Mouse (Mus musculus) c-Kit-negative CD71-positive TER-119-positive erythroid progenitor cells, embryonic 14.5 days (primary cell): ENCODE results near the gene Gtf3a.
A peak's percentile ranks its signal among the peaks of the same experiment; 100 is the strongest.
"Not testable (repeated sequence)": the region's sequence is repeated elsewhere in the genome, so short reads cannot be mapped to it uniquely, and the experiment has no call there.

ENCODE experiments used
- DNase-seq: peaks from one replicate; pipeline ENCODE4 v3.0.0-alpha.2; 2013; ENCODE audit warnings: low read depth, low spot score

Gtf3a gene

GRCm38 (mm10) chr5:146948508-146949088 lies at the start of gene Gtf3a:
TSS of gene Gtf3a (plus strand) at chr5:146948657.
- peak; percentile 75 for DNase-seq

- no peak for DNase-seq
These were observed 48.1 kb upstream of the Gtf3a start for GRCm38 (mm10) chr5:146900331-146900730.

DNA sequence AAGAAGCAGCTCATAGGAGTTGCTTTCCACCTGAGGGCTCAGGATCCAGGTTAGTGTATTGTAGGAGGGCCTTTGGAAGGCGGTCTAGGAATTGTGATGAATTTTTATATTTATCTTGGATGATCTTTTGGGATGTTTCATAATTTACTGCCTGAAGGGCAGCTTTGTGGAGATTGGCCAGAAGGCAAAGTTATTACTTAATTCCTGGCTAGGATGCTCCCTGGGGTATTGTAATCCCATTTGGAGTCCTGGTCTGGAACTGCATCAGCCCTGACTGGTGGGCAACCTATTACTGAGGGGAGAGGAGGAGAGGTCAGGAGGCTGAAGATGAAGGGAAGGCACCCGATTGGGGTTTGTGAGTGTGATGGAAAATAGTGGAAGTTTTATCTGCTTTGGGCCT lies 47.0 kb upstream of the Gtf3a start:
- DNase-seq = no peak

DNA sequence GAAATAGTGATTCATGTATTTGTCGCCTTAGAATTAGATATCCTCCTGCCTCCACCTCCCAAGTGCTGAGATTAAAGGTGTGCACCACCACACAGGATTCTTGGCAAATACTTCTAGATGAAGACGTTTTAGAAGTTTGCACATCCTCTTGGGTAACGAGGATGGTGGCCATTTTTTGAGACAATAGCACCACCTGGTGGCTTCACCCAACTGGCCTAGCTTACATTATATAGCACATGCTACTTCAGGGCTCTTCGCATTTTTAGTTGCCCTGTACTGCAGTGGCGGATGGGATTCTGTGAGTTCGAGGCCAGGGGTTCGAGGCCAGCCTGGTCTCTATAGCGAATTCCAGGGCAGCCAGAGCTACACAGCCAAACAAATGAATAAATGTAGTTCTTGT lies 44.1 kb upstream of the Gtf3a start:
- peak; percentile 49 for DNase-seq

GRCm38 (mm10) chr5:146905486-146906172 lies 42.8 kb upstream of the Gtf3a start:
- peak; percentile 41 for DNase-seq

- no peak for DNase-seq
These were observed 40.9 kb upstream of the Gtf3a start for GRCm38 (mm10) chr5:146907533-146907932.

DNA sequence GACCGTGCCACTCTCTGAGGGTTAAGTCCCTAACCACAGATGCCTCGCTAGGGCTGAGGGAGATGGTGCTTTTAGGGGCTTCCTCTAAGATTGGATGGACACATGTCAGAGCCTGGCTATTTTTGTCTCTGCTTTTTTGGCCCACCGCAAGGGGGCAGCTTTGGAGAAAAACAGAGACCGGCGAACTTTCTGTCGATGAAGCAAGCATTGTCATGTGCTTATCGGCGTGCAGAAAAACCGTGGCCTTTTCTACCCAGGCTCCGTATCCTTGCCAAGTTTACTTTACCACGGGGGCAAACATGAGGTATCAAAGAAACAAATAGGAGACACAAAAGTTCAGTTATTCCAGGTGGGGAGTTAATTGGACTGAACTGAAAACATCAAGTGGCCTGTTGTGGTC lies 39.8 kb upstream of the Gtf3a start:
- no peak for DNase-seq

- no peak for DNase-seq
These were observed 36.3 kb upstream of the Gtf3a start for GRCm38 (mm10) chr5:146912206-146912605.

DNA sequence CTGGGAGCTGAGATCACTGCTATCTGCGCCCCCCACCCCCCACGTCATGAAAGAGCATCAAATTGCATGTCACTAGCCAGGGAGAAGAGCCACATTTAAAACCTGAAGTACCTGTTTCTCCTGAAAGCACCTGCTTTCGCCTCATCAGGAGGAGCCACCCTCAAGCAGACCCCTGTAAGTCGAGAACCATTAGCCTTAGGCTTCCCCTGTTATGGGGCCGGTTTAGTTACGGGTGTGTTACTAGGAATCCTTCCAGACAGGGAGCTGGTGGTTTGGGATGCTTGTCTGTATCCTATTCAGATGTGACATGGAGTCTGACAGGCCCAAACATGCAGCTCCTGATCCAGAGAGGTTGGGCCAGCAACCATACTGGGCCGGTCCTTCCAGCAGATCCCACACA lies 35.1 kb upstream of the Gtf3a start:
- DNase-seq = no peak

- DNase-seq = no peak
These were observed 34.2 kb upstream of the Gtf3a start for GRCm38 (mm10) chr5:146914088-146914766.

DNA sequence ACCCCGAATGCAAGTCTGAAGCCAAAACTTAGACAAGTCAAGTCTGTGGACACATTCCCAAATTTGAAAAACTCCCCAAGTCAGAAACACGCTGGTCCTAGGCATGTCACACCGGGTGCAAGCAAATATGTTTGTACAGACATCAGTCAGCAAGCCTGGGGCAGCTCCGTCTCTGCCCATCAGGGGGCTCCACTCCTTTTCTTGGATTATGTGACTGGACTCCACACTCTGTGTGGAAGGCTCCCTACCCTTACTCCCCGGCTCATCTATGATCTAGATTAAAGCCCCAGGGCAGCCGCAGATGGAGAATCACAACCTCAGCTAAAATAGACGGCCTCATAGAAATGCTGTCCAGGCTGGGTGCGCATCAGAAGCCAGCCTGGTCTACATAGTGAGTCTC lies 32.2 kb upstream of the Gtf3a start:
- DNase-seq = no peak

DNA sequence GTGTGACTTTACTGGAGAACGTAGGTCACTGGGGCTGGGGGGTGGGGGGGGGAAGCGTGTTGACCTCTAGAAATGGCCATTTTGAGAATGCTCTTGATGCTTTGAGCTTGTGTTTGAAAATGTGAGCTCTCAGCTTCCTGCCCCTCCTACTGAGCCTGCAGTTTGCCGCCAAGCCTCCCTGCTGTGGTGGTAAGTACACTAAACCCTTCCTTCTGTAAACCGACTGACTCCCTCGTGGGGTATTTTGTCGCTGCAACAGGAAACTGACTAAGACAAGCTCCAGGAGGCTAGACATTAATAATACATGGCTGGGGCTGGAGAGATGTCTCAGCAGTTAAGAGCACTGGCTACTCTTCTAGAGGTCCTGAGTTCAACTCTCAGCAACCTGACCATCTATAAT lies 31.7 kb upstream of the Gtf3a start:
- DNase-seq = no peak

- DNase-seq = not testable (repeated sequence)
These were observed 31.1 kb upstream of the Gtf3a start for GRCm38 (mm10) chr5:146917357-146917756.

DNA sequence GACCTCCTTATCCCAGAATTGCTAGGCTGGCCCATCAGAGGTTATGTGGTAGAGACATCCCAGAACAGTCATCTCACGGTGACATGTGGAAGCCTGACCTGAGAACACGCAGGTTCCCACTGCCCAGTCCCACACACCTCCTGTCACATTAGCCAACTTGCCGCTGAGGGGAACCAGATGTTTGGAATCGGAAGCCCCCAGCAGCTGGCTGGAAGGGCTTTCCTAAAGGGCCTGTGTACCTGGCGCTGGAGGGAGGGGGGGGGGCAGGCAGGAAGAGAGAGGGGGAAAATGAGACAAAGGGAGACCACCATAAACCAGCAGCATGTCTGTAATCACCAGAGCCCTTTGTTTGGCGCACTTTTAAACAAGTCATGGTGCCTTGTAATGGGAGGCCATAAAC lies 28.6 kb upstream of the Gtf3a start:
- DNase-seq = no peak

DNA sequence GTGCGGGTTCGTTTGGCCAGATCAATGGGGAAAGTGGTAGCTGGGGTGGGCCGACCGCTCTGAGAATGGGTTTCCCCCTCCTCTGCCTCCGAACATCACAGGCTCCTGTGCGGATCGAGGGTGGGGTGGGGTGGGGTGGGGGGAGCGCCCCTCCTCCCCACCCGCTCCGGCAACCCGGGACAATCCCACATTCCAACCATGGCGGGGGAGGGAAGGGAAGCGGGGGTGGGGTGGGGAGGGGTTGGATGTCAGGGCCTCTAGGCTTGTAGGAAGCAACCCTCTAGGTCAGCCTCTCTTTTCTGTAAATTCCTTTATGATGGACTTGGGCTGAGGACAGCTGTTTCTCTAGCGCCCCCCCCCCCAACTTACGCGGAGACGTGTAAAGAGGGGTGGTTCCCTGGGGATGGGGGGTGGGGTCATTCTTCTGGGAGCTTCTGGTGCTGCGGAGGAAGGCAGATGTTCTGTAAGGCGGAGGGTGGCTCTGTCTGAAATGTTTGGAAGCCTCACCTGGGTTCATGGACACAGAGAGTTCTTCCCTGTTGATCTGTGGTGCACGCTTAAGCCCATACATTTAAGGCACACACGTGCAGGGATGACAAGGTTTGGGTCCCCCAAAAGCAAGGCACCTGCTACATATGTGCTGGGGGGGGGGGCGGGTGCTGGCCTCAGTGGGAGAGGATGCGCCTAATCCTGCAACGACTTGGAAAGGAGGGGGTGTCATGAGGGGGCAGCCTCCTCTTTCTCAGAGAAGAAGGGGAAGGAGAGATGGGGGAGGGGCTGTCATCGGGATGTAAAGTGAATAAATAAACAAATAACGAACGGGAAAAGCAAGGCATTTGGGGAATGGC lies 27.9 kb upstream of the Gtf3a start:
- no peak for DNase-seq

GRCm38 (mm10) chr5:146921224-146921623 lies 27.2 kb upstream of the Gtf3a start:
- DNase-seq = no peak

DNA sequence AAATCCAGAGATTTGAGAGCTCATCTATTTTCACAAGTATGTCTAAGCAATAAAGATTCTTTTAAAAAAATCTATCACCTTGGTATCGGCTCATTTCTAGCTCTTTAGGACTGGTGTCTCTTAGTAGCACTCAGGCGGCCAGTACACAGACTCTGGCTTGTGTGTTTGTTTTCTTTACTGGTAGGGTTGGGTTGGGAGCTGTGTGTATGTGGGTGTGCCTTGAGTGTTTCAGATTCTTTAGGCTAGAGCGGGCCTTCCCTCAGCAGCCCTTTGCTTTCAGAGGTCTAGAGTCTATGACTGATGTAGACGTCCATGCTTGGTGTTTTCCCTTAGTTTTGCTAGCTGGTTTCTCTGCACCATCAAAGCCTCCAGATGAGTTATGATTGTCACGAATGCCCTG lies 24.9 kb upstream of the Gtf3a start:
- no peak for DNase-seq

GRCm38 (mm10) chr5:146926673-146927072 lies 21.8 kb upstream of the Gtf3a start:
- no peak for DNase-seq

DNA sequence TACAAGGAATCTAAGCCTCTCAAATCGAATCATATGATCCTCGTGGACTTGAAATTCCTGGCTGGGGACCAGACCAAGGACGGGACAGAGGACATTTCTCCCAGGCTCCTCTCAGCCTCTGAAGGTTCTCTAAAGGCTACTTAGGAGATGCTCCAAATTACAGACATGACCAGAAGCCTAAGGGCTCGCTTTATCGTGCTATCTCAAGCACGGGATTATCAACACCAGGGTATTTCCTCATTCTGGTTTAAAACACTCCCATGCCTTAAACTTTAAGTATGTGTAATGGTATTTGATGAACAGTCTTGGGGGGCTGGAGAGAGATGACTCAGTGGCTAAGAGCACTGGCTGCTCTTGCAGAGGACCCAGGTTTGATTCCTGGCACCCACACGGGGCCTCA lies 17.0 kb upstream of the Gtf3a start:
- no peak for DNase-seq

GRCm38 (mm10) chr5:146931904-146932553 lies 16.4 kb upstream of the Gtf3a start:
- DNase-seq = no peak

- no peak for DNase-seq
These were observed 15.0 kb upstream of the Gtf3a start for GRCm38 (mm10) chr5:146933466-146933865.
